Mouse (Mus musculus) spleen, embryonic (tissue): ENCODE data around the gene Ramp2.

Experiments used
- CTCF ChIA-PET: fragments of 350-600 bp; sonication (Branson Sonifier 250); formaldehyde crosslinking; loops from one replicate; lab custom pipeline; 2022; lab: Charles Lee

Ramp2 gene

DNA sequence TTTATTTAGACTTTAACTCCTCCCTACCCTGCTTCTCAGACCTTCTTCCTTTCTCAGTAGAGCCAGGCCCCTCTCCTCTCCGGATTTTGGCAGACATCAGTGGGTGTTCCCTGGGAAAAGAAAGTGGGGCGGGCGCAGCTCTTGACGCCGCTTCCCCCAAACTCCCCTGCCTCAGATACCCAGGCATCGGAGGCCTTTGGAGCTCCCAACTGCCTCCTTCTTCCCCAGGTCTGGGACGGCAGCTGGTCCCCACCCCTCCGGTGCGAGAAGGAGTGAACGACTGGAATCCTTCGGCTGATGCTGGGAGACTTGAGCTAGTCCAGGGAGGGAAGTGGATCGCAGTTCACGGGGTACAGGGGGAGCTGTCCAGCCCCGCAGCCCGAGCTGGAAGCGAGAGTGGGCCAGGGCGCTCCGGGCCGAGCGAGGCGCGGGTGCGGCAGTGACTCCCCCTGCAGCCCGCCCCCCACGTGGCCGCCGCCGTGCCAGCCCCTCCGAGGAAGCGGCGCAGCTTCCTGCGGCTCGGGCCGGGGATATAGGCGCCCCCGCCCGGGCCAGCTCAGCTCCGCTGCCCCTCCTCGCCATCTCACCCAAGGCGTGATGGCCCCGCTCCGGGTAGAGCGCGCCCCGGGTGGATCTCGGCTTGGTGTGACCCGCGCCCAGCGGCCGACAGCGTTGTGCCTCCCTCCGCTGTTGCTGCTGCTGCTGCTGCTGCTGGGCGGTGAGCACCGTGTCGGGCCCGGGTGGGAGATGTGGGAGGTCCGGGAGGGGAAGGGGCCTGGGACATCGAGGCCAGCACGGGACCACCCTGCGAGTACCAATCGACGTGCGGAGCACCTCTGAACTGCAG is at the start of gene Ramp2:
Gene Ramp2, plus strand, starts transcription at position 174 of the 847 bp plus-strand sequence.
- CTCF ChIA-PET = no interaction called here

DNA sequence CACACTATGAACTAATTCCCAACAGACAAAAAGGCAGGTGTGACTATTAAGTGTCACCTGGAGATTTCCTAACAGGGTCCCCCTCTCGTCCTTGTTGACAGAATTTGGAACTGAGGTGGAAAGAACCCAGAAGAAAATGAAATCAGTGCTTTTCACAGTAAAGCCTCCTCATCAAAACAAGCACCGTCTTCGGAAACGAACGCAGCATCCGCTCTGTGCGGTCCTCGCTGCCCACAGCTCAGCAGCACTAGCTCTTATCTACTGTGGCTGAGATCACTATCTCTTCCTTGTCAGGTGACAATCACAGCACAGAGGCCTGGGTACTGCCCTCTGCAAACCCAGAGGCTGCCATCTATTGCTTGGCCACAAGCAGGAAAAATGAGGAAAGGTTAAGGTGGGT is 49.7 kb upstream of the Ramp2 start:
- CTCF ChIA-PET = interaction anchor here (0.5 kb wide), 1 partner anchor 1944 kb away, joined by 3 read pairs; no protein-coding TSS in a partner anchor

DNA sequence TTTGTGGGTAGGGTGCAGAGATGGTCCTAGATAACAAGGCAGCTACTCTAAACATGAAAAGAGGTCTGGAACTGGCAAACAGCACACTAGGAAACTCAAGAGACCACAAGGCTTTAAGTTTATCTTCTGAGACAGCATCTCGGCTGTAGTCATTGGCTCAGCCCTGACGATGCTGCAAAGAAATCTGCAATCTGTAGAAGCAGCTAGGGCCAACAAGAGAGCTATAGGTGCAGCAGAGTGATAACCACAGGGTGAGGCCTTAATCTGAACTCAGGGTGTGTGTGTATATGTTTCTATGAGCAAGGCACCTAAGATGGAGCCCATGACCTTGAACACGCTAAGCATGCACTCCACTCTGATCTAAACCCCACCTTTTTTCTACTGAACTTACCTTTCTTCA is 46.3 kb upstream of the Ramp2 start:
- CTCF ChIA-PET = interaction anchor here (0.6 kb wide), 1 partner anchor 81 kb away, joined by 3 read pairs; no protein-coding TSS in a partner anchor

DNA sequence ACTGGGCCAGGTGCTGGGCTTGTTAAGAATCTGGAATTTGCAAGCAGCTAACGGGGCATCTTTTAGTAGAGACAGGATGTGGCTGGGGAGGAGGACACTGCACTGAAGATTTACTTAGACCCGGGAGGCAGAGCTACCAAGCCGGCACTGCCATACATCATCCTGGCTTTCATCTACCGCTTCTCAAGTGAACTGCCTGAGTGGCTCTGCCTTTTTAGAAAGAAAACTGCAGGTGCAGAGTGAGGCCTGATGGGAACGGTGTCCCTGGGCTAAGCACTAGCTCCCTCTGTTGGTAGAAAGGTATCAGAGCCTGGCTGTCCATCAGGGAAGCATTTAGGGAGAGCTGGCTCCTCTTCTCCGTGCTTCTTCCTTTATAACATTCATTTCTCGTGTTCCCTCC is 44.8 kb upstream of the Ramp2 start:
- CTCF ChIA-PET = interaction anchor here (1.0 kb wide), 1 partner anchor 394 kb away, joined by 3 read pairs; no protein-coding TSS in a partner anchor

DNA sequence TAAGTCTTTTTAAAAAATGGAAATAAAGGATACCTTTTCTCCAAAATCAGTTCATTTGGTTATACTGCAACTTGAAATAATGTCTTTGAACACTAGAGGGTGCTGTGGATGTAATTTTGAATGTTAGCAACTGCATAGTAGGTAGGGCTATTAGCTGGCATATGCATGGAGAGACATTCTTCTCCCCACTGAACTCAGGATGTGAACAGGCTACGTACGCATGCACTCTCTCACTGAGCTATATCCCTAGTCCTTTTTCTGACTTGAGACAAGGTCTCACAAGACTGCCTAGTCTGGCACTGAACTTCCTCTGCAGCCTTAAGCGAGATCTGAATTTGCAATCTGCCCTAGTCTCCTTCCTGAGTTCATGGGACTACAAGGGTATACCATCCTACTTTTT is 33.9 kb upstream of the Ramp2 start:
- CTCF ChIA-PET = interaction anchor here (0.7 kb wide), 2 partner anchors 69 to 947 kb away, joined by 5 to 10 read pairs; no protein-coding TSS in a partner anchor

DNA sequence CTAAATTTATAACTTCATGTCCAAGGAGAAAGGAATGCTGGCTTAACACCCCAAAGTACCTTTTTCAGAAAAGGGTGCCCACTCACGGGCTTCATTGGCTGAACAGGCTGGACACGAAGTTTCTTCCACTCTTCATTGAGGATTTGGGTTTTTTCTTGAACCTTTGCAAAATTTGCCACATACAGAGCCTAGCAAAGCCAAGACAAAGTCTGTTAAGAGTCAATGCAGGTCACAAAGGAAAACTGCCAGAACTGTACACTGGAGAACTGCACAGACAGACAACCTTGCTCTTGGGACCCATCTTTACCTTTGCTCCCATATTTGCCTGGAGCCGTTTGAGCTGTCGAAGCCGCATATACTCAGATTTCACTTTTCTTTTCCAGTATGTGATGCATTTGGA is 28.9 kb upstream of the Ramp2 start:
- CTCF ChIA-PET = no interaction called here

DNA sequence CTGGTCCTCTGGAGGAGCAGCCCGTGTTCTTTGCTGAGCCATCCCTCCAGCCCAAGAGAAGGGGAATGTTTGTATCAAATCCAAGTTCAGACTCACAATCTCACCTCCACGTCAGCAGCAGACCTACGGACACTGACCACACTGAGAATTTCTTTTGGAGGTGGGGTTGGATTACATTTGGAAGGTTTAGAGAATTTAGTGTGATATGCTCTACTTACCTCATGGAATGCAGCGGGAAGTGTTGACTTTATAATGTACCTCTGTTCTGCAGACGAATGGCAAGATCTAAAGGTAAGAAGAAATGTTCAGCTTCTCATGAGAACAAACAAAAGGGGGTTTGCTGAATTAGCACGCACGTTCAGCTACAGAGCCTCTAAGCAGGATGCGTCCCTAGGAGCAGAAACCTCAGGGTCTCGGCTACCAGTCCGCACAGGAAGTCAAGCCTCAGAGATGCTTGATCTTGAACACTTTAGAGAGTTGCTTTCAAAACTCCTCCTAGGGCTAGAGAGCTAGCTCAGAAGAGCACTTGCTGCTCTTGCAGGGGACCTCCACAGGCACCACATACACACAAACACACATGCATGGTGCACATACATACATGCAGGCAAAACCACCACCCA is 27.3 kb upstream of the Ramp2 start:
- CTCF ChIA-PET = interaction anchor here (0.6 kb wide), 1 partner anchor 42 kb away, joined by 4 read pairs; the partner anchor contains the start of gene Wnk4

DNA sequence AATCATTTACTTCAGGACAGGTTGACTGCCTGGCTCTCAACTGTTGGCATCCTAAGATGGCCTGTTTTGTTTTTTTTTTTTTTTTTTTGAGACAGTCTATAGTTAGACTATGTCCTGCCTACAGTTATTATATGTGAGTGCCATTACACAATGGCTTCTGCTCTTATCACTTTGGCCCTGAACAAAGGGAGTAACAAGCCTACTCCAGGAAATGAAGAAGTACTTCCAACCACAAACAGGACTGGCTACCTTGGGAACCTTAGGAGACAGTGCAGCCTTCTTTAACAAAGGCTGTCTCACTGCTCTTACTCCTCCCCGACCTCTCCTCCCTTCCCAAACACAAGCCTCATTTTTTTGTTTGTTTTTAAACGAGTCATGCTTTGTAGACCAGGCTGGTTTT is 25.0 kb upstream of the Ramp2 start:
- CTCF ChIA-PET = no interaction called here

DNA sequence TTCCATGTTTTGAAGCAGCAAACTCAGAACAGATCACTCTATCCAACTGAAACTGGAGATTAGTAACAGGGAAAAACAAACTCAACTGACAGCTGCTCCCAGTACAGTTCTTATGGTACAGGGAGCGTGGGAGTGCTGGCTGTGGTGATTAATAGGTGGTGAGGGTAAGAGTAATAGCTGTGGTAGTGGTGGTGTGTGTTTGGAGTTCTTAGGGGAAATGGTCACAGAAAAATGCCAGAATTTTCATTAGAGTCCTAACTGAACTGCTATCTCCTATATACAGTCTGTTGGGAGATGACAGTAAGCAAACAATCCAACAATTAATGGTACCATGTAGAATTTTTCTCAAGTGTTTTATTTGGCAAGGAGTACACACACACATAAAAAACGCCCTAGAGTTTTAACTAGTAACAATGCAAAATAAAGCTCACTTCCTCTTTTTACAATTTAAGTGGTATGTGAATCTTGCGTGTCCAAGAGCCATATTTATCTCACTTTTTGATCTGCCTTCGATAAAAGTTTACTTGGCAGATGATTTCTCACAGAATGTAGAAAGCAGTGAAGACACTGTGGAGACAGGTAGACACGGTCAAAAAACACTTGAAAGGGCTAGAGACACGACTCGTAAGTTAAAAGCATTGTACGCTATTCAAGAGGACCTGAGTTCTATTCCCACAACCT is 24.4 kb upstream of the Ramp2 start:
- CTCF ChIA-PET = no interaction called here

DNA sequence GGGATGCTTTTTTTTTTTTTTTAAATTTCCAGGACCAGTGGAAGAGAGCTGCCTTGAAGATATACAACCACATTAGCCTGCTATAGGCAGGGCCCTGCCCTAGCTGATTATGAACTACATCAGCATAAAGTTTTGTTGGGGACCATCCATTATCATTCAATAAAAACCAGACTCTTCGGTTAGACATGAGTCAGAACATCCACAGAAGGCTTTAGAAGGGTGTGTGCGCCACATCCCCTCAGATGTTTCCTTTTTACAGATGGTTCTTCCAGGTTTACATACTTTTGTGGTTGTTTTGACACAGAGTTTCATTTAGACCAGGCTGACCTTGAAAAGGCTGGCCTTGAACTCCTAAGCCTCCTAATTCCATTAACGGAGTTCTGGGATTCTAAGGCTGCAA is 21.5 kb upstream of the Ramp2 start:
- CTCF ChIA-PET = interaction anchor here (0.7 to 1.0 kb wide), 2 partner anchors 24 kb away, joined by 3 to 4 read pairs; no protein-coding TSS in a partner anchor

DNA sequence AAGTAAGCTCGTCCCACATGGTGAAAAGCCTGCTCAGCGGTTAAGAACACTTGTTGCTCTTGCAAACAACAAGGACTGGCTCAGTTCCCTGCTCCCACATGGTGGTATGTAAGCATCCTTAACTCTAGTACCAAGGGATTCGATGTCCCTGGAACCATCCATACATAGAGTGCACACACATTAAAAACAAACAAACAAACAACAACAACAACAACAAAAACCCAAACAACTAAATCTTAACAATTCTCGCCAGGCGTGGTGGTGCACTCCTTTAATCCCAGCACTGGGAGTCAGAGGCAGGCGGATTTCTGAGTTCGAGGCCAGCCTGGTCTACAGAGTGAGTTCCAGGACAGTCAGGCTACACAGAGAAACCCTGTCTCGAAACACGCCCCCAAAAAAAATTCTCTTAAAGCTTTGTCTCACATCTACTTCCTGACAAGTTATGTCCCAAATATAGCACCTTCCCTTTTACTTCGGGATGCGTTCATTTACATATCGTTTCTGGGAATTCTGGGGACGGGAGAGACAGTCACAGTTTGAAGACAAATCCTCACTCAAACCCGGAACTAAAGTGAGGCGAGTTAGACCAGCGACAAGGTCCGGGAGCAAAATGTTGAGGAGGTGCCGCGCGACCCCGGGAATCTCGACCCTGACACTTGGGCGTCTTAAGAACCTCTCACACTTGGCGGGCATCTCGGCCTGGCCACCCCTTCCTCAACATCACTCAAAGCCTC is 20.3 kb upstream of the Ramp2 start:
- CTCF ChIA-PET = interaction anchor here (0.6 kb wide), 1 partner anchor 30 kb away, joined by 4 read pairs; no protein-coding TSS in a partner anchor

DNA sequence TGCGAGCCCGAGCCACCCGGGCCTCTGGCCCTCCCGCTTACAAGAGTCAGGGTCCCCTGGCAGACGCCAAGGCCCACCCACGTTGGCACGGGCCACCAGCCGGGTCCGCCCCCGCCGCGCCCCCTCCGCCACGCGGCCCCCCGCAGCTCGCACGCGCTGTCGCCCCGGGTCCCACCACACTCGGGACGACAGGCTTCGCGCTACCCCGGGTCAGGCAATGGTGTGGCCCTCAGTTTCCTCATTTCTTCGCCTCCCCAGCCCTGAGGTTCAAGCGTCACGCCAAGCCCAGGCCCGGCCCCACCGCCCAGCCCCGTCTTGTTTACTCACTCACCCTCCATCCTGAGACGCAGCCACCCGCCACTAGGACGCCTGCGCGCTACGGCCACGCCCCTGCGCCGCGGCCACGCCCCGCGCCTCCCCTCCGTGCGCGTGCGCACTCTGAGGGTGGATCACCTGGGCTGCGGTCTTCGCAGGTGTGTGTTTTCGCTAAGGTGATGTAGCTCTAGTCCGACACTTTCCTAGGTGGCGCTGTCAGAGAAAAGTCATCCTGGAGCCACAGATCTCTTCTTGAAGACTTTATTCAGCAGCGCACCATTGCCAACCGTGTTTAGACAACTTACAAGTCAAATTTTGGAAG is 19.6 kb upstream of the Ramp2 start, which contains the start of gene Ezh1:
Gene Ezh1, minus strand, starts transcription at position 399 of the 637 bp plus-strand sequence.
- CTCF ChIA-PET = interaction anchor here (0.6 kb wide), 1 partner anchor 29 kb away, joined by 4 read pairs; no protein-coding TSS in a partner anchor

DNA sequence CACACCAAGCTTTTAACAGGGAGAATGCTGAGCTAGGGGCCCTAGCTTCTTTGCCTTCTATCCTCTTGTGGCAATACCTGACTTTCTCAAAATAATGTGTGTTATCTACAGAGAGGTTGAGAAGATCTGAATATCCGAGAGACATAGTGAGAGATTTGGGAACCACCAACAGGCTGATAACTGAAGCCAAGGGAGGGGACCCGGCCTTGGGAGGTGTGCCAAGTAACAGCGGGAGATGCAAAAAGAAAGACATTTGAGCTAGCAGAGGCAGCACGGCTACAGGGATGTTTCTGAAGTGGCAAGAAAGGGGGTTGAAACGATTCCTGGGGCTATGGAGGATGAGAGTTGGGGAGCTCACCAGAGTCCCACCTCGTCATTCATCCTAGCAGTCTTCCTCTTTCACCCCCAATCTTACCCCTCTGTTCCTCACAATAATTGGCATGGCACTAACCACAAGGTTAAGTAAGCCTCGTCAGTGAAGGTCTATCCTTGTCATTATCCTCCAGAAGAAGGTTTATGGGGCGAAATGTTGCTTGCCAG is 16.4 kb upstream of the Ramp2 start:
- CTCF ChIA-PET = no interaction called here

DNA sequence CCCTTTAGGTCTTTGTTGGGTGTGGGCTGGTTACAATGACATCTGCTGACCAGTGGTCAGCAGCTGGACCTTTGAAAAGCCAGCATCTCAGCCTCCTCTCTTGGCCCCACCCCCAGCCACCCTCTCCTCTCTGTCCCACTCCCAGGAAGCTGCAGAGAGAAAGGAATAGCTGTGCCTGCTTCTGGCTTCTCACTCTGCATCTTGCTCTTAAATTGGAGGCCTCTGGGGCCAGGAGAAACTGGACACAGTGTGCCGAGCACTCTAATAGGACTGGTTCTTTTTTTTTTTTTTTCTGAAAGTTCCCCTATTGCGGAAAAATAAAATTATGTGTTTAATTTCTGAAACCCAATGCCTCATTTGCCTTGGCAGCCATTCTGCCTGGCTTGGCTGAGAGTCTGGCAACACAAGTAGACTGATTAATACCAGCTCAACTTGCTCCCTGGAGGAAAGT is 15.7 kb upstream of the Ramp2 start:
- CTCF ChIA-PET = no interaction called here

DNA sequence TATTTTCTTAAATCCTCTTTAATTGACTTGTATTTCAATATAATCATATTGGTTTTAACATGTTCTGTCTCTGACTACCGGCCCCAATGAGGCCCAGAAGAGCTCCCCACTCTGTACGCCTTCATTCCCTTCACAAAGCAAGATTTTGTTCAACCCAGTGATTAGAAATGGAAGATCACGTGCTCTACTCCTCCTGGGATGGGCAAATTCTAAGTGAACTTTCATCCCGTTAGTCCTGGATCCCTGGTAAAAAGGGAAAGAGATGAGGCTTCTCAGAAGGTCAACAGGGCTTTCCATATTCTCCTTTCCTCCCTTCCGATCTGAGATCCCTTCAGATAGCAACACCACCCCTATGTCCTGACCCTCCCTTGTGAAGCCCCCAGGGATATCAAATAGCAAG is 15.3 kb upstream of the Ramp2 start:
- CTCF ChIA-PET = no interaction called here

DNA sequence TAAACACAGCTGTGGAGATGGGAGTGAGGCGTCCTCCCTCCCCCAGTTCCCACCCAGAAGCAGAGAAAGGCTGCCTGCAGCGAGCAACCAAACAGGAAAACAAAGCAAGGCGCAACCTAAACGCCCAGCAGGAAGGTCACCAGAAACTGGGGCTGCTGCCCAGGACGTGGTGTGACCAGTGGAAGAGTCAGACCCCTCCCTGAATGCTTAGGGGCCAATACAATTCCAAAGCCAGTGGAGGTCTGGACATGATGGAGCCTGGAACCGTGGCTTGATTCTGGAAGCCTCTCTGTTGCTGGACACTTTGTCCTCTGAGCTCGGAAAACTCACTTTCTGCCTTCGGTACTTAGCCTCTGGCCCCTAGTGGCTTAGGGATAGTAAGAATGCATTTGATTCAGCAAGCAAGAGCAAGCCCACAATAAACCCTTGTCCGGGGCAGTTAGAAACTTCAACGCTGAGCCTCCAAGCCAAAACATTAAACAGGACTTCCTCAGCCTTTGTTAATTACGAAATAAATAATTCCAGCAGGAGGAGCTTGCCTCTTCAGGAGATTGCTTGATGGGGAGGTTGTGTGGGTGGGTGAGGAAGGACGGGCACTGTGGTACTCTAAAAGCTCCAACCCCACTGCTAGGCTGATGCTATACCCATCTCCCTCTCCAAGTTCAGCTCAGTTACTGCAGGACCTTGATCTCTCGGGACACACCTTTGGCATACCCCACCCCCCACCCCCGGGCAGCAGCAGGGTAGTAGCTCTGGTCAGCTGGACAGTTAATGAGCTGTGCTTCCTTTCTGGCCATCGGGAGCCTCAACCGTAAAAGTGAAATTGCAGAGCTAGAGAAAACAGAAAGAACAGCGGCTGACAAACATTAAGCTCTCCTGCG is 14.6 kb upstream of the Ramp2 start:
- CTCF ChIA-PET = no interaction called here

DNA sequence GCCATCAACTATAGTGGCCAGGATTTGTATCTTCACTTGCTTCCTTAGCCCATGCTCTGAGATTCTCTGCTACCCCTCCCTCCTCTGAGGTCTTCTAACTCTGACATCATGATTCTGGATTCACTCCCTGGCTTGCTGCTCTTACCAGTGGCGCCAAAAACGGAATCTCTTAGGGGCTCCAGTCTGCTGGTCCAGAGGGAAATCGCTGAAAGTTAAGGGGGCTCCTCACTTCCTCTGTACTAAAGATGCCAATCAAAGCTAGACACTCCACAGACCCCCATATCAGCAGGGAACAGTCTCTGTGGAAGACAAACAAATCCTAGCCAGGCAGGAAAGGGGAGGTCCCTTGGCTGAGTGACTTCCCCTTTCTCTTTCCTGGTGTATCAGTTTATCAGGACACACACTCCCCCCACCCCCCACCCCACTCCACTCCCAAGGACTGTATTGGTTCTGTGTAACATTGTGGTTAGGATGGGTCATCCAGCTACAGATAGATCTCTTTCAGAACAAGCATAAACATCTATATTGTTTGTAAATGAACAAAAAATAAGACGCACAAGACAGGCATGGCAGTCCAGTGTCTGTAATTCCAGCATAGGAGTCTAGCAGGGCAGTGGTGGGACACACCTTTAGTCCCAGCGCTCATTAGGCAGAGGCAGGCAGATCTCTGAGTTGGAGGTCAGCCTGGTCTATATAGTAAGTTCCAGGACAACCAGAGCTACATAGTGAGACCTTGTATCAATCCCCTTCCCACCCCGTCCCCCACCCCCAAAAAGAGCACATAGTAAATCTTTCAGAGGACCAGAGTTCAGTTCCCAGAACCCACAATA is 13.6 kb upstream of the Ramp2 start:
- CTCF ChIA-PET = interaction anchor here (0.7 kb wide), 1 partner anchor 12 kb away, joined by 3 read pairs; no protein-coding TSS in a partner anchor

DNA sequence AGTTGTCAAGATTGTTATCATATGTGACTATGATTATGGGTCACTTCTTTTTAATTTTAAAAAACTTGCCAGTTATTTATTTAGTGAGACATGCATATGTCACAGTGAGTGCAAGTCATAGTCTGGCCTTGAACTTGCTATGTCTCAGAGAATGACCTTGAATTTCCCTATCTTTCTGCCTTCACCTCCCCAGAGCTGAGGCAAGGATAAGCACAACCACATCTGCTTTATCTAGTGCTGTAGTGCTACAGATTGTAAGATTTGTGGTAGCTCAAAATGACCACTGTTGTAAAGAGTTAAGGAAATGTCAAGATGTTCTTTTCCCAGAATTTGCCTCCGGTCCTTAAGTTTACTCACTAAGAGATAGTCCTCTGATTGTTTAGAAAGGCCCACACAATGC is 12.6 kb upstream of the Ramp2 start:
- CTCF ChIA-PET = no interaction called here
